Mouse (Mus musculus): ENCODE data around the gene Tdp1.
"Not testable (repeated sequence)": the region's sequence is repeated elsewhere in the genome, so short reads cannot be mapped to it uniquely, and the experiment has no call there.

The Tdp1 gene

GRCm38 (mm10) chr12:99959930-99960329, 75.6 kb downstream of the Tdp1 start:
- DNase-seq, result no peak

DNA sequence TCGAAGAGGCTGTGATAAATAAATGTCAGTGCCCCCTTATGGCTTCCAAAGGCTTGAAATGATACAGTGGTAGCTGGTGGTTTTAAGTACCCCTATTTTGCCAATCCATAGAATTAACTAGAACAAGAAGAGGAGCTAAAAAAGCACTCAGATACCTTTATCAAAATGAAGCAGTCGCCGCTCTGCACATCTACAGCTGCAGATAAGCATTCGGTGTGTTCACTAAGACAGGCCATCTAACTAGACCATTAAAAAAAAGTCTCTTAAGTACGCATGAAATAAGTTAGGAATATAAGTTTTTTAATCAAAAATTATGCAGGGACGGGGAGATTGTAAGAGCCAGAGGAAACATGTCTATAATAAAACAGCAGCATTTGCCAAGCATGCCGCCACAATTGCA, 76.4 kb downstream of the Tdp1 start:
- DNase-seq, result no peak

GRCm38 (mm10) chr12:99964301-99965202, 80.2 kb downstream of the Tdp1 start, which contains the start of gene Kcnk13:
TSS of gene Kcnk13 (plus strand) at chr12:99964499.
- peak; percentile 66 for DNase-seq

GRCm38 (mm10) chr12:99965203-99966115, 81.1 kb downstream of the Tdp1 start:
- no peak for DNase-seq

DNA sequence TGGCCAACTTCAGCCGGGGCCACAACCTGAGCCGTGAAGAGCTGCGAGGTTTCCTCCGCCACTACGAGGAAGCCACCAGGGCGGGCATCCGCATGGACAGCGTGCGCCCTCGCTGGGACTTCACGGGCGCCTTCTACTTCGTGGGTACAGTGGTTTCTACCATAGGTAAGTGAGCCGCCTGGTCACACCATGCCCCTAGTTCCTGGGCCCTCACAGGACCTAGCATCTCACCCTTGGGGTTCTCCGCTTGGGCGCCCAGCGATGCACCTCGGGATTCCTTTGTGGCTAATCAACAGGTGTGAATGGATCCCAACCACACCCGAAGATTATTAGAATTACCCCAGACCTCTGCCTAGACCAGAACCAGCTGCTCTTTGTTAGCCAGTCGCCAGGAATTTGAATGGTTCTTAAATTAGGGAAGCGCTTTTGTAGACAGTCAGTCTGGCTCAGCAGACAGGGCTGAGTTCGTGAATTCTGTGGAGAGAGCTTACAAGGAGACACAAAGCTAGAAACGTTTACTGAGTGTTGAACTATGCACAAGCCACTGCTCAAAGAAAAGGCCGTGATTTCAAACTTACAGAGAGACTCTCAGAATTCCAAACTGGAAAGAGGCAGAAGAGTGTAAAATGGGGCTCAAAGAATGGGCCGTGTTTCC, 81.9 kb downstream of the Tdp1 start:
- no peak for DNase-seq

DNA sequence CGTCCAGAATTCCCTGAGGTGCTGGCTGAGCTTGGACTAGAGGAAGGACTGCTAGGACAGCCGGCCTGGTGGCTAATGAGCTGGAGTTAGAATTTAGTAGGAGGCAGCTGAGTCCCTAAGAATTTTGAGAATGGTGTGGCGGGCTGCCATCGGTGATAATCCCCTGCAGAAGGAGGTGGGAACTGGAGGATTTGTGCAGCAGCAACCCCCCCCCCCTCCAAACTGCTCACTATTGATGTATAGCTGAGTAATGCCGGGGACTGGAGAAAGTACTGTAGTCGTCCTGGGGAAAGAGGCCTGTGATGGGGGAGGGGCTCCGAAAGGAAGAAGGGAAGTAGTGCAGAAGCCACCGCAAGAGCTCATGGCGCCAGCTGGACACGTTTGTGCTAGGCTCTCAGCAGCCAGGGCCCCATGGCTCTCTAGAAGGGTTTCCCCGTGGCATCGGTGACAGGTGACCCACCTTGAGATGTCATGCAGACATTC, 82.6 kb downstream of the Tdp1 start:
- DNase-seq, result no peak

DNA sequence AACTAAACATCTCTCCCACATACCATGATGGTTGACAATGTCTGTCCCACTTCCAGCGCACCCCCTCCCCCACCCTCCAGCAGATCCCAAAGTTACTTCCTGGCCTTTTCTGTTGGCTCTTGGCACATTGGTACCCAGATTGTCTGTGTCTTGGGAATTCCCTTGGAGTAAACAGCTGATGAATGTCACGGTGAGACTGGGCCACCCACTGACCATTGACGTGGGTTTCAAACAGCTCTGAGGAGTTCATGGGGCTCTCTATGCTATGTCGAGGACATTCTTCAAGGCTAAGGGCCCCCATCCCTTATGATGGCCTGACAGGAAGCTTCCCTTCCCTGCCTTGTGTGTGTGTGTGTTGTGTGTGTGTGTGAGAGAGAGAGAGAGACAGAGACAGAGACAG, 85.6 kb downstream of the Tdp1 start:
- DNase-seq, result no peak

GRCm38 (mm10) chr12:99971205-99971894, 87.0 kb downstream of the Tdp1 start:
- DNase-seq, result not testable (repeated sequence)

DNA sequence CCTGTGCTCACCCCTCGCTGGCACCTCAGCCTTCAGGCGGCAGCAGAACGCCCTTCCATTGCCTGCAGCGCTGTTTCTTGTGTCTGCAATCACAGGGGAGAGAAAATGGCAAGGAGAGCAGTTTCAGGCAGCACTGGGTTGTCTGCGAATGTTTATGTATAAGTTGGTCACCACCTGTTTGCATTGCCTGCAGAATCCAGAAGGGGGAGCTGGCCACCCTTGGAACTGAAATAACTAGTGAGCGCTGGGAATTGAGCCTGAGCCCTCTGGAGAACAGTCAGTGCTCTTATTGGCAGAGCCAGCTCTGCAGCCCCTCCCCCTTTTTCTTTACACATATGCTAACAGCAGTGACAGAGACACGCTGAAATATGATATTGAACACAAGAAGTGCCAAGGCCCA, 88.5 kb downstream of the Tdp1 start:
- DNase-seq, result no peak

DNA sequence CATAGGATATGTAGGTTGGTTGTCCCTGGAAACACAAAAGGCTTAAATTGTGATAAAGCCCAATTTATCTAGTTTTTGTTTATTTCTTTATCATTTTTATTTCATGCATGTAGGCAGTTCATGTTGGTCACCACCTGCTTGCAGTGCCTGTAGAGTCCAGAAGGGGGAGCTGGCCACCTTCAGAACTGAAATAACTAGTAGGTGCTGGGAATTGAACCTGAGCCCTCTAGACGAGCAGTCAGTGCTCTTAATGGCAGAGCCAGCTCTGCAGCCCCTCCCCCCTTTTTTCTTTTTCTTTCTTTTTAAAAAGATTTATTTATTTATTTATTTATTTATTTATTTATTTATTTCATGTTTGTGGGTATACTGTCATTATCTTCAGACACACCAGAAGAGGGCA, 89.3 kb downstream of the Tdp1 start:
- no peak for DNase-seq

DNA sequence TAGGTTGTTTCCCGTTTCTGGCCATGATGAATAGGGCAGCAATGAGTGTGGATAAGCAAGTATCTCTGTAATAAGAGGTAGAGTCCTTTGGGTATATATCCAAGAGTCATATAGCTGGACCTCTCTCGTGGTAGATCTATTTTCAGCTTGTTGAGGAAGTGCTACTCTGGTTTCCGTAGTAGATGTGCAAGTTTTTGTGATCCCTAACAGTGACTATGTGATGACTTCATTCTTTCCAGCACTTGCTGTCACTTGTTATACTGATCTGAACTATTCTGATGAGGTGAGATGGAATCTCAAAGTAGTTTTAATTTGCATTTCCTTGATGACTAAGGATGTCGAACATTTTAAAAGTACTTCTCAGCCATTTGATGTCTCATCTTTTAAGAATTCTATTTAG, 95.2 kb downstream of the Tdp1 start:
- DNase-seq, result no peak

DNA sequence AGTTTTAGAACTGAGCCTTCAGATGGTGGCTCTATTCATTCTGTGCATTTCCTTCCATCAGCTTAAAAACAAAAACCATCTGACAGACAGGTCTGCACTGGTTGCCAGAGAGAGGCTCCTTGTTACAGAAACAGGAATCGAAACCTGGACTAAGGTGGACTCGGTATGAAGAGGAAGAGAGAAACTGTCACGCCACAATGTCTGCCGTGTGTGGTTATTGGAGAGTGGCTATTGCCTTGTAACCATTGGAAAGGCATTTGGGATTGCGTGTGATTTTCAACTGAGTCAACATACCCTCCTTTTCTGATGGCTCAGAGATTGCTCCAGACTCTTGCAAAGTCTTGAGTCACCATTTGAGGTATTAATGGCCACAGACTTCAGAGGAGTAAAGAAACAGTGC, 102.5 kb downstream of the Tdp1 start:
- DNase-seq, result no peak

DNA sequence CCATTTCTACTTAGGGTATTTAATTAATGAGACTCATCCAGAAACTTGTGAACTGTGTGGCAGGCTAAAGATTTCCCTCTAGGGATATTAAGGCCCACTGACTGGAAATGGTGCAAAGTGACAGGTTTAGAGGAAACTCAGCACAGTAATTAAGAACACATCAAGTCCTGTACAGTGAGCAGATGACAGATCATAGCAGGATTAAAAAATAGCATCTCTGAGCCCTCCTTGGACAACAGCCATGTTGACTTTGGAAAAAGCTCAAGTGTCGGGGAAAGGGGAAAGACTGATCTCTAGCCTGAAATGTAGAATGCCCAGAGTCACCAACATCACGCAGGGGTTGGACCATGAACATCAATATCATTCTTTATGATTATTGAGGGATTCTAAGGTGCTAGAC, 103.8 kb downstream of the Tdp1 start:
- DNase-seq, result no peak

DNA sequence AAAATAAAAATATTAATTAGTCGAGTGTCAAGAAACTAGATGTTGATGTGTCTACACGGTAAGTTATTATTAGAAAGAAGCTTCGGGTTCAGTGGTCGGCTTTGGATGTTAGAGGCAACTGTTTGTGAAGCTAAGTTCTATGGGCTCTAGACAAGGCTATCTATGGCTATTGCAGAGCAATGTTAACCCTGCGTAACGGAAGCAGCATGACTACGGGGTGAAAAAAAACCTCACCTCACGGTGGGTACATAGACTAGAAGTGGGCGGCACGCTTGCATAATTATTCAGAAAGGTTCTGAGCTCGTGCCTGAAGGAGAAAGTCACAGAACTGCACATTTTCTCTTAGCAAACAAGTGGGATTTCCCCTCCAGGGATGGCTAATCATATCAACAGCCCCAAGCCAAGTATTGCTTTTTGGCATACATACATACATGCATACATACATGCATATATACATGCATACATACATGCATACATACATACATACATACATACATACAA, 108.1 kb downstream of the Tdp1 start:
- no peak for DNase-seq

GRCm38 (mm10) chr12:99993146-99993890, 109.0 kb downstream of the Tdp1 start:
- DNase-seq, result no peak

GRCm38 (mm10) chr12:99995951-99996350, 111.6 kb downstream of the Tdp1 start:
- DNase-seq, result no peak

GRCm38 (mm10) chr12:99999726-100000125, 115.4 kb downstream of the Tdp1 start:
- no peak for DNase-seq

GRCm38 (mm10) chr12:100000381-100000780, 116.1 kb downstream of the Tdp1 start:
- DNase-seq, result no peak

GRCm38 (mm10) chr12:100001246-100001645, 116.9 kb downstream of the Tdp1 start:
- no peak for DNase-seq

DNA sequence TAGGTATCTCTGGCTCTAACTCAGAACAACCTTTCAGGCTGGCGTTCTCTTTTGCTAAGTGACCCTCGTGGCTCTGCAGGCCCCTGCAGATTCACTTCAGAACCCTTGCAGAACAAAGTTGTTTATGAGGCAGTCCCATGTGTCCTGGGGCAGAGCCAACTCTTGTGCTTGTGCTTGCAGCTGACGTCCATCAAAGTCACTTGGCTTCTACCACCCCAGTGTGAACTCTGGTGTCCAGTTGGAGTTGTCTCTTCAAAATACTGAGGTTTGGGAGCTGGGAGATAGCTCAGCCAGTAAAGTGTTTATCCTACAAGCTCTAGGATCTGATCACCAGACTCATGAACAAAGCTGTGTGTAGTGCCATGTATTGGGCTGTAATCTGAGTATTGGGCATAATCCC, 117.6 kb downstream of the Tdp1 start:
- DNase-seq, result no peak

DNA sequence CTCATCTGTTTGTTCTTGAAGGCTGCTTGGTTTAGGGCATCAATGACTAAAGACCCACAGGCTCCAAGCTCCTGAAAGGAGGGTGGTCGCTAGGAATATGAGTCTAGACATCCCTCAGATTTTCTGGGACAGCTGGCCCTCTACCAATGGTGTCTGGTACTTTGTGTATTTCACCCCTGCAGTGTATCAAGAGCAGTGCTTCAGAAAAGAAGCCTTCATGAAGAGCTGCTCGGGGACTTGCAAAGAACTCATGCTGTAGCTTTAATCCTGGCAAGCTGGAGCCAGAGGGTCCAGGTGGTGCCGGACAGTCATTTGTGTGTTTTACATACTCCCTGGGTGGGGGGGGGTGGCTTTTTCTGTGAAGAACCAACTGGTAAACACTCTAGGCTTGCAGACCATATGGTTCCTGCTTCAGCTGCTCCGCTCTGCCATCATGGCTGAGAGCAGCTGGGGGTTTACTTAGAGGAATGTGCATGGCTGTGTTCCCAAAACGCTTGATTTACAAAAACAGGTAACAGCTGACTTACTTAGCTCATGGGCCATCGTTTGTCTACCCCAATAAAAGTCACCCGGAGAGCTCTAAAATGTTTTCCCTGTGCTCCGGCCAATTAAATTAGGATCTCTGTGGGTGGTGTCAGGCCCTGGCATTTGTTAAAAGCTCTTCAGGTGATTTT, 118.7 kb downstream of the Tdp1 start:
- DNase-seq, result no peak
